Mouse (Mus musculus) midbrain, embryonic 10.5 days (tissue): ENCODE measurements at regions not wholly inside any gene's neighbourhood (a gene's known extent, or its start where the extent isn't known, plus 50 kb on each side); places are given as distances from the start of the nearest gene placed in this dataset.

Experiments used
- DNase-seq: peaks from one replicate; pipeline ENCODE4 v3.0.0-alpha.2; 2017; ENCODE audit warnings: low spot score
- H3K27ac ChIP-seq: fragments of 300-500 bp; sonication (generic); replicated peaks from 2 replicates; pipeline ENCODE4 v1.5.1; 2016; ENCODE audit warnings: mild to moderate bottlenecking
- H3K27me3 ChIP-seq: fragments of 300-500 bp; sonication (generic); 2 replicates; pipeline ENCODE4 v1.6.1; 2016; ENCODE audit warnings: low read depth, mild to moderate bottlenecking; ENCODE audit not compliant: poor library complexity, severe bottlenecking
- H3K36me3 ChIP-seq: fragments of 300-500 bp; sonication (generic); 2 replicates; pipeline ENCODE4 v1.6.1; 2016; ENCODE audit warnings: mild to moderate bottlenecking, moderate library complexity
- H3K4me1 ChIP-seq: fragments of 300-500 bp; sonication (generic); 2 replicates; pipeline ENCODE4 v1.6.1; 2016
- H3K4me3 ChIP-seq: fragments of 300-500 bp; sonication (generic); 2 replicates; pipeline ENCODE4 v1.5.1; 2016; ENCODE audit warnings: mild to moderate bottlenecking, moderate library complexity
- H3K9me3 ChIP-seq: fragments of 300-500 bp; sonication (generic); replicated peaks from 2 replicates; pipeline ENCODE4 v1.6.1; 2016; ENCODE audit warnings: mild to moderate bottlenecking
- WGBS: fragments of 180-500 bp; shearing (Covaris S2); methylation state at CpG from one replicate; pipeline ENCODE4 v1.1.7; 2016; 5-methylcytosine and 5-hydroxymethylcytosine counted together

DNA sequence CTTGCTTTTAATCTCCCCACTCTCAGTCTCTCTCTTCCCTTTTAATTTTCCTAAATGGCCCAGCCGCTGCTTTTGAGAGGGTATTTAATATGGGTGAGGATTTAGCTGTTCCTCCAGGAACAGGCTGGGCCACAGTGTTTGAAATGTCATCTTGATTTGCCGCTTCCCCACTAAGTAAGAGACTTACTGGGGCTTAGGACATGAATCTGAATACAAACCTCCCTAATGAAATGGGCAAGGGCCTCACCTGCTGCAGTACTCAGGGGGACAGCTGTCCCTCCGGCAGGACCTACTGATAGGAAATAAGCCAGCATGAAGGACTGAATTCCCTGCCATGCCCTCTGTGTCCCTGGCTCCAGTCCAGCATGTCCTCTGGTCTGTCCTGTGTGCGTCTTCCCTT, 50.6 kb upstream of the Prr23a1 start:
- H3K9me3 ChIP-seq: 0 out of 2 replicates have a peak, but pooled peaks cover 7% of the 10 kb centered on the region
- peak; percentile 32 for DNase-seq
- 49% methylated on average over 4 of the region's 4 CpGs for WGBS
- H3K36me3 ChIP-seq: no peaks in the 10 kb centered on the region
- no peak overlapping the region for H3K27ac ChIP-seq
- peaks cover 4% of the 10 kb centered on the region; the same call in 1 of the 2 replicates for H3K27me3 ChIP-seq
- peaks cover 20% of the 10 kb centered on the region for H3K4me1 ChIP-seq
- H3K4me3 ChIP-seq: no peak overlapping the region

GRCm38 (mm10) chr9:98773651-98774185, 68.6 kb upstream of the Prr23a1 start:
- no peak overlapping the region for H3K4me3 ChIP-seq
- no peaks in the 10 kb centered on the region for H3K9me3 ChIP-seq
- H3K4me1 ChIP-seq: no peaks in the 10 kb centered on the region
- no peaks in the 10 kb centered on the region for H3K36me3 ChIP-seq
- WGBS: 77% methylated on average over 5 of the region's 5 CpGs
- no peaks in the 10 kb centered on the region for H3K27me3 ChIP-seq
- no peak for DNase-seq
- H3K27ac ChIP-seq: no peak overlapping the region

GRCm38 (mm10) chr9:98773212-98773611, 69.1 kb upstream of the Prr23a1 start:
- H3K9me3 ChIP-seq: no peaks in the 10 kb centered on the region
- WGBS: 84% methylated on average over 11 of the region's 11 CpGs
- no peak for DNase-seq
- H3K27me3 ChIP-seq: no peaks in the 10 kb centered on the region
- H3K4me1 ChIP-seq: no peaks in the 10 kb centered on the region
- H3K27ac ChIP-seq: no peak overlapping the region
- no peaks in the 10 kb centered on the region for H3K36me3 ChIP-seq
- no peak overlapping the region for H3K4me3 ChIP-seq

DNA sequence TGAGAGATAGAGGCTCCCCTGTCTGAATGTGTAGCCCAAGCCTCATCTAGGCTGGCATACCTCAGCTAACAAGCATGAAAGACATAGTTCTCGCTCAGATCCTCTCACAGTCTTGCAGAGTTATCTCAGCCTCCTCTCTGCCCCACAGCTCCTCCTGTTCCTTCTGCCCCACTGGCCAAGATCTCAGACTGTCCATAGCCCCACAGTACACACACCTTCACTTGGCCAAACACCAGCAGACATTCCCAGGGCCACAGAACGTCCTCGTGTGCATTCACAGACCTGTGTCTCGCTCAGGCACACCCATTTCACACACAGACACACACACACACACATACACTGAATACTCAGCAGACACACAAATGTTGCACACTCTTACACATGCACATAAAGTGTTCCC, 87.5 kb upstream of the Prr23a1 start:
- 83% methylated on average over 4 of the region's 4 CpGs for WGBS
- no peak for DNase-seq

DNA sequence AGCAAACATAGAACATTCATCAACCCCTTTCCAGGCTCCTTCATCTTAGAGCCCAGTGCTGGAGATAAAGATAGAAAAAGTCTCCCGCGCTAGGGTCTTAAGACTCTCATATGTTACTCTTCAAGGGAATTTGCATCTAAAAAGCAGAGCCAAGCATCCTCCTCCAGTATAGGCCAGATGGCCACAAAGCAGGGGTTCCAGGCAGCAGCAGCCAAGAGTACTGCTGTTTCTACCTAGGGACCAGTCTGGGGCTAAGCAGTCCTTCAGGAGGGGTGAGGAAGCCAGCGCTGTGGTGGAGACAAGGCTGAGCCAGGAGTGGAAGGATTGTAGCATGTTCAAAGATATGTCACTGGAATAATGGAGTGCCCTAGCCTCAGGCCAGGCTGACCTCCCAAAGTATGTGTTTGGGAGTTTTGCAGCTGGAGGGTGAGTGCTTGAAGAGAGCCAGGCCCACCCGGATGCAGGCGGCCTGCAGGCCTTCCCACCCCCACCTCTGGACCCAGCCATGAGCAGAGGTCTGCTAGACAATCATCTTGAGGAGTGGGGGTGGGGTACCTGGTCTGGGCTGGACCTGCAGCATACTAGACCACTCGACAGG, 88.8 kb upstream of the Prr23a1 start:
- Histone ChIP-seq H3K27me3 (no peaks in the 10 kb centered on the region), H3K9me3 (no peaks in the 10 kb centered on the region)
- DNase-seq: no peak

More for the DNA sequence above, 87.5 kb upstream of the Prr23a1 start:
- no peaks in the 10 kb centered on the region for H3K36me3 ChIP-seq
- no peaks in the 10 kb centered on the region for H3K27me3 ChIP-seq
- H3K4me1 ChIP-seq: peaks cover 5% of the 10 kb centered on the region; the same call in 1 of the 2 replicates
- H3K27ac ChIP-seq: no peak overlapping the region
- H3K9me3 ChIP-seq: no peaks in the 10 kb centered on the region
- H3K4me3 ChIP-seq: no peak overlapping the region

DNA sequence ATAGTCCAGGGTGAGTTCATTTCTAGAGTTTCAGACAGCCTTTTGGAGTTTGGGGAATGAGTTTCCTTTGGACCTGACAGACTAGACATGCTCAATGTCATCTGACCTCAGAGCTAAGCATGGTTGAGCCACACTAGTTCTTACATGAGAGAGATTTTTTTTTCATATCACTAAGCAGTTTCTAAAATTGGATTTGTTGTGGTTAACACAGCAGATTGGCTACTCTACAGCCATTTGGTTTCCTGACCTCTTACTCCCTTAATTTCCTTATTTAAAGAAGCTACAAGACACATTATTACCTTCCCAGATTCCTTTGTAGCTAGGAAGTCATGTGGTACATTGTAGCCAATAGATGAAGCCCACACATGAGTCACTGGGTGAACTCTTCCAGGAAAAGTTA, 98.5 kb upstream of the Prr23a1 start:
- H3K4me3 ChIP-seq: no peak overlapping the region
- no peaks in the 10 kb centered on the region for H3K36me3 ChIP-seq
- no peak for DNase-seq
- no peaks in the 10 kb centered on the region for H3K27me3 ChIP-seq
- no peaks in the 10 kb centered on the region for H3K4me1 ChIP-seq
- H3K9me3 ChIP-seq: no peaks in the 10 kb centered on the region
- H3K27ac ChIP-seq: no peak overlapping the region

More for the DNA sequence above, 88.8 kb upstream of the Prr23a1 start:
- H3K36me3 ChIP-seq: no peaks in the 10 kb centered on the region
- peaks cover 5% of the 10 kb centered on the region; the same call in 1 of the 2 replicates for H3K4me1 ChIP-seq
- H3K4me3 ChIP-seq: no peak overlapping the region
- WGBS: 79% methylated on average over 6 of the region's 6 CpGs
- no peak overlapping the region for H3K27ac ChIP-seq

GRCm38 (mm10) chr9:98727276-98727860, 114.9 kb upstream of the Prr23a1 start:
- 61% methylated on average over 5 of the region's 5 CpGs for WGBS
- Histone ChIP-seq H3K27ac (peak overlapping the region; percentile 23; the same call in 1 of the 2 replicates), H3K9me3 (no peaks in the 10 kb centered on the region), H3K4me3 (no peak overlapping the region), H3K4me1 (peaks cover 10% of the 10 kb centered on the region), H3K27me3 (no peaks in the 10 kb centered on the region), H3K36me3 (no peaks in the 10 kb centered on the region)
- DNase-seq: no peak

DNA sequence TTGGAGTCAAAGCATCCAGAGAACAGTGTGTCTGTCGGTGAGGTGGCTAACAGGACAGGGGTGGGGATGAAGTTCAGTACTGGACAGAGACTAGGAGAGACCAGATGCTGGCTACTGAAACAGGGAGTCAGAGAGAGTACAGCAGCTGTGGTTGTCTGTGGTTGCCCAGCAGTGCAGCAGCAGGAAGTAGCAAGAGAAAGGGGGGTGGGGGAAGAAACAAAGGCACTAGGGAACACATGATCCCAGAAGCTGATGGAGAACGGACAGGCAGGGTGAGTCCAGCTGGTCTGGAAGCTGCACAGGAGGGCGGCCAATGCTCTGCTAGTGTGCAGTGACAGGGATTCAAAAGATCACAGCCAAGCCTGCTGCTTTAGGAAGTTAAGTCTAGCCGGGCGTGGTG, 115.7 kb upstream of the Prr23a1 start:
- no peaks in the 10 kb centered on the region for H3K36me3 ChIP-seq
- H3K4me3 ChIP-seq: no peak overlapping the region
- H3K27me3 ChIP-seq: no peaks in the 10 kb centered on the region
- WGBS: 49% methylated on average over 5 of the region's 5 CpGs
- no peaks in the 10 kb centered on the region for H3K9me3 ChIP-seq
- H3K4me1 ChIP-seq: peaks cover 10% of the 10 kb centered on the region
- no peak overlapping the region for H3K27ac ChIP-seq
- DNase-seq: peak; percentile 23

DNA sequence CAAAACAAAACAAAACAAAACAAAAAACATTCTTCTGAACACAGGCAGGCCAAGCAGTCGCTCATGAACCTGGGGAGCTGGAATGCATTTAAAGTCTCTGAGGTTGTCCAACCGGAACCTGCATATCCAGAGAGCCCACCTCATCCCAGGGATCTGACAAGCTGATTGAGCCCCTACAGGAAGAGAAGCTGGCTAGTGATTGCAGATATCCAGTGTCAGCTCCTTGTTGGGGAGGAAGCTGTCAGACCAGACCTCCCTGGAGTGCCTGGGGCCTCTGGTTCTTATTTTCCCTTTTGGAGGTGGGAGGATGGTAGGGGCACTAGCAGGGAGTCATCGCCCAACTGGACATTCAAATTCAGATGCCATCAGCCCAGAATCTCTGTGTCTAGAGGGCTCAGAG, 119.4 kb upstream of the Prr23a1 start:
- 78% methylated on average over 3 of the region's 3 CpGs for WGBS
- H3K27me3 ChIP-seq: no peaks in the 10 kb centered on the region
- H3K36me3 ChIP-seq: no peaks in the 10 kb centered on the region
- H3K27ac ChIP-seq: no peak overlapping the region
- no peak overlapping the region for H3K4me3 ChIP-seq
- peaks cover 10% of the 10 kb centered on the region for H3K4me1 ChIP-seq
- no peaks in the 10 kb centered on the region for H3K9me3 ChIP-seq
- no peak for DNase-seq

- no peaks in the 10 kb centered on the region for H3K27me3 ChIP-seq
- WGBS: 90% methylated on average over 5 of the region's 5 CpGs
- no peak overlapping the region for H3K27ac ChIP-seq
- no peaks in the 10 kb centered on the region for H3K9me3 ChIP-seq
- no peak overlapping the region for H3K4me3 ChIP-seq
- H3K4me1 ChIP-seq: peaks cover under 1% of the 10 kb centered on the region
- DNase-seq: no peak
- no peaks in the 10 kb centered on the region for H3K36me3 ChIP-seq
Measured at GRCm38 (mm10) chr9:98721381-98721780, 119.9 kb upstream of the Mrps22 start.

GRCm38 (mm10) chr9:98717701-98718270, 116.3 kb upstream of the Mrps22 start:
- DNase-seq: no peak
- H3K4me1 ChIP-seq: peaks cover 4% of the 10 kb centered on the region; the same call in 1 of the 2 replicates
- H3K4me3 ChIP-seq: no peak overlapping the region
- no peaks in the 10 kb centered on the region for H3K27me3 ChIP-seq
- H3K27ac ChIP-seq: no peak overlapping the region
- WGBS: 87% methylated on average over 11 of the region's 11 CpGs
- no peaks in the 10 kb centered on the region for H3K9me3 ChIP-seq
- no peaks in the 10 kb centered on the region for H3K36me3 ChIP-seq

DNA sequence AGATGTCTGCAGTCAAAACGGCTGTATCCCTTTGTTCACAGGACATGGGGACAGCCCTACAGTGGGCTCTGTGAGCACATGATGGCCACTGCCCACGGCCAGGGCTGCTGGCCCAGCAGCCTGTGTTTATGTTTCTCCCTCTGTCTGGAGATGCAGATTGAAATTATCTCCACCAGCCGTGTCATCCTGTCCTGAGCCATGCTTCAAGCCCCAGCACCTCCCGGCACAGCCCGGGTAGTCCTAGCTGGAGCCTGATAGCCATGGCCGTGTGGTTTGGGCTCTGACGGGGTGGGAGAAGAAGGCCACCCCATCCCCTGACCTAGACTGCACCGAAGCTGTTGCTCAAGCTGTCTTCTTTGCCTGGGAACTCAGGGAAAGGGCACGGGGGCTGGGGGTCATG, 113.2 kb upstream of the Mrps22 start:
- WGBS: 86% methylated on average over 9 of the region's 9 CpGs
- H3K9me3 ChIP-seq: no peaks in the 10 kb centered on the region
- H3K27me3 ChIP-seq: no peaks in the 10 kb centered on the region

GRCm38 (mm10) chr9:98712826-98713225, 111.4 kb upstream of the Mrps22 start:
- DNase-seq: no peak
- H3K4me1 ChIP-seq: peaks cover 10% of the 10 kb centered on the region
- H3K4me3 ChIP-seq: no peak overlapping the region

More for the DNA sequence above, 113.2 kb upstream of the Mrps22 start:
- Histone ChIP-seq H3K27ac (no peak overlapping the region), H3K36me3 (no peaks in the 10 kb centered on the region), H3K4me1 (peaks cover 10% of the 10 kb centered on the region), H3K4me3 (no peak overlapping the region)
- DNase-seq: no peak

More at GRCm38 (mm10) chr9:98712826-98713225, 111.4 kb upstream of the Mrps22 start:
- H3K36me3 ChIP-seq: no peaks in the 10 kb centered on the region
- H3K27me3 ChIP-seq: no peaks in the 10 kb centered on the region
- H3K27ac ChIP-seq: no peak overlapping the region
- no peaks in the 10 kb centered on the region for H3K9me3 ChIP-seq
- 90% methylated on average over 7 of the region's 7 CpGs for WGBS
